Mouse (Mus musculus) 3T3-L1 (cell line): ENCODE data around the gene Sh3glb2.

Experiments used
- DNase-seq: peaks from one replicate; pipeline ENCODE4 v3.0.0-alpha.2; 2015; ENCODE audit warnings: low read depth, low spot score

Gene Sh3glb2

GRCm38 (mm10) chr2:30380564-30381376 is 21.6 kb upstream of the Sh3glb2 start:
- no peak for DNase-seq

- no peak for DNase-seq
Observed at GRCm38 (mm10) chr2:30379307-30379706, 20.2 kb upstream of the Sh3glb2 start.

DNA sequence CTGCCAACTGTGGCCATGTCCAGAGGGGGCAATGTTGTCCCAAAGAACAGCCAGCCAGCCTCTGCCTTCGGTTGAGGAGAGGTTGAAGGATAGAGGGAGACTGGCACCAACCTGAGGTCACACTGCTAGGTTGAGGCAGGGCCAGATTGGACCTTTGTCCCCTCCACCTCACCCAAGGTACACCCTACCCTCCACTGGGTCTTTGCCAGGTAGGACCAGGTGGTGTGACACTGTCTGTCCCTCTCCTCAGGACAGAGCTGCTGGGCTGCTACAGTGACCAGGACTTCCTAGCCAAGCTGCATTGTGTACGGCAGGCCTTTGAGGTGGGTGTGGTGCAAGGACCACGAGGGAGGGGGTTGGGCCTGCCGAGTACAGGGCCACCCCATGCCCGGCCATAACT is 18.6 kb upstream of the Sh3glb2 start:
- DNase-seq: no peak

GRCm38 (mm10) chr2:30375893-30376292 is 16.8 kb upstream of the Sh3glb2 start:
- no peak for DNase-seq

- DNase-seq: no peak
Observed at GRCm38 (mm10) chr2:30372726-30373125, 13.6 kb upstream of the Sh3glb2 start.

- no peak for DNase-seq
Observed at GRCm38 (mm10) chr2:30371544-30371943, 12.4 kb upstream of the Sh3glb2 start.

DNA sequence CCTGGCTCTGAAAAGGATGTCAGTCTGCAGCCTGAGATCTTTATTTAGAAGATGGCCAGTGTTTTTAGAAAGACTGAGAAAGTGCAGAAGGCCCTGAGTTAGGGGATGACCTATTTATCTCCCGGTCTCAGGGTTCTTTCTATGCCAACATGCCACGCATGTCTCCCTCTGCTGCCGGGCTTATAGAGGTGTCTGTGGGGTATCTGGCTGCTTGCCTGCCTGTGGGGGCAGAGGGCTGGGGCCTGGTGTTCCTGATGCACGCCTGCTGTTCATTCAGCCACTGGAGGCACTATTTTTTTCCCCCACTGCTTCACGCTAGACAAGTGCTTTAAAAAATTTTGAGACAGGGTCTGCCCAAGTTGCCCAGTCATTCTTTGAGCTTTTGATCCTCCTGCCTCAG is 7.1 kb upstream of the Sh3glb2 start:
- no peak for DNase-seq

GRCm38 (mm10) chr2:30365281-30366069 is 6.3 kb upstream of the Sh3glb2 start:
- no peak for DNase-seq

DNA sequence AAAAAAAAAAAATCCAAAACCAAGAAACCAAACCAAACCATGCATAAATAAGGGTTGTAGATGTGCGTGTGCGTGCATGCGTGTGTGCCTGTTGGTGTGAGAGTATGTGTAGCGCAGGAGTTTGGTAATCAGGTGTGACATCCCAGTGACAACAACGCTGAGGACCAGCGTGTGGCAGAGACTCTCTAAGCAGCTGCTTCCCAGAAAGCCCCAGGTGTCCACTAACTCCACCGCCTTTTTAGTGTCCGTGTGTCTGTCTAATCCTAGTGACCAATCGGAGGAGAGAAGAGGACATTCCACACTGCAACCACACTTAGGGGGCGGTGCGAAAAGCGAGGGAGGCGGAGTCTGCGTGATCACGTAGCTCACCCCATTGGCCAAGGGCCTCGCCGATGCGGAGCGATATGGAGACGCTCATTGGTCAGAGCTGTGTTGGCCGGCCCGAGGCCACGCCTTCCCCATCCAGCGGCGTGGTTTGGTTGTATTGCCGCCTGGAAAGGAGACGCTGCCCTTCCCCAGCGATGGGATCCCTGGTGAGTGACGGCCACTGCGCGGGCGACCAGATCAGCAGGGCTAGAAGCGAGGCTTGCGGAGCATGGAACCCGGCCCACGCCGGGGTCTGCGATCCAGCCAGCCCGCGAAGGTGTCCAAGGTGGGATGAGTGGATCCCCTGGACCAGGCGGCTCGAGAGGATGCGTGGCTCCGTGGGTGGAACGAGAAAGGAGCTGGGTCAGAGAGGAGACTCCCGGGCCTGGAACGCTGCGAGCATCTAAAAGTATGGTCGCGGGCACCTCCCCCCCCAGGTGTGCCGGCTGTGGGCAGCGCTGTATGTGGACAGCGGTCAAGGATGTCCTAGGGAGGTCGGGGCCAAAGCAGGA is 4.9 kb upstream of the Sh3glb2 start, which contains the start of gene Miga2:
TSS of gene Miga2 (plus strand) at position 461 of the 878 bp plus-strand sequence.
- DNase-seq: peak; percentile 99

GRCm38 (mm10) chr2:30362865-30363264 is 3.7 kb upstream of the Sh3glb2 start:
- peak; percentile 27 for DNase-seq

DNA sequence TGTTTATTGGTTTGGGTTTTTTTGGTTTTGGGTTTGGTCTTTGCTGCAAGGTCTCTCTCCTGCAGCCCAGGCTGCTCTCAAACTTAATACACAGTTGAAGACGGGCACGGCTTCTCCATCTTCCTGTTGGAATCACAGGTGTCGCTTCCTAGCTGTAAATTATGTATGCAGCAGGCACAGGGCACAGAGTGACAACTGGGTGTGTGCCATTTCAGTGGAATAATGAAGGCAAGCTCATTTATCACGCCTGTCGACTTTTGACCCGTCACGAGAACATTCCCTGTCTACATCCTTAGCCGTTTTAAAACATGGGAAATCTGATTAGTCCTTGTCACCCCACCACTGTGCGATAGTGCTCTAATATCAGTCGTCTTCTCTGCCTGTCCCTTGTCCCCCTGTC is 1.5 kb upstream of the Sh3glb2 start:
- DNase-seq: no peak

- peak; percentile 22 for DNase-seq
Observed at GRCm38 (mm10) chr2:30357552-30358510, 1.3 kb downstream of the Sh3glb2 start.

- DNase-seq: no peak
Observed at GRCm38 (mm10) chr2:30356906-30357305, 2.2 kb downstream of the Sh3glb2 start.

GRCm38 (mm10) chr2:30356266-30356665 is 2.9 kb downstream of the Sh3glb2 start:
- peak; percentile 50 for DNase-seq

DNA sequence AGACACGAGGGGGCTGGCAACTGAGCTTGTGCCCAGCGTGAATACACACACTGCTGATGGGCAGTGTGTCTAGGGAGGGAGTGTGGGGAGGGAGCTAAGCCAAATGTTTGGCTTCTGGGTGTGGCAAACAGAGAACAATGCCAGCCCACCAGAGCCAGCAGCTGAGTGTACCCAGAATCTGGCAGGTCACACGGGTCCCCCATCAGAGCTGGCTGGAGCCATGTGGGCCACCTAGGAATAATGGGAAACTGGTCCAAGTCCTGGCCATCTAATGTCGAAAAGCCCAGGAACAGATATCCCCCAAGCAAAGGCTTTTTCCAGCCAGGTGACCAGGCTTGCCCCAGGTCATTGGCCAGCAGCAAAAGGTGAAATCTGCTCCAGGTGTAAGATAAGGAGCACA is 3.3 kb downstream of the Sh3glb2 start:
- no peak for DNase-seq

GRCm38 (mm10) chr2:30351149-30351548 is 8.0 kb downstream of the Sh3glb2 start:
- peak; percentile 97 for DNase-seq

DNA sequence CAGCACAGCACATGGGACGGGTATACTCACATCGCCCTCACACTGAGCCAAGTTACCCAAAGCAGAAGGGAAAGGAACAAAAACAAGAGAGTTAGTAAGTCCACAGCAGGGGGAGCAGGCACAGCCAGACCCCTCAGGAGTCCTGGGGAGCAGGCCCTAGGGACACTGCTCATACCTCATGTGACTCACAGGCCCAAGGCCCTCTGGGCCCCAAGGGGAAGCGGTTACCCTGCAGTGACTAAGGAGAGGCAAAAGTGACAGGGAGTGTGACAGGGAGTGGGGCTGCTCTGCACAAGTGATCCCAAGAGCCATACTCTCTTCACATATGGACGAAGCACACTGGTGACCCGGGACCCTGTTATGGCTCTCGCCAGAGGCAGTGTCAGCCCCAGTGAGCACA is 9.9 kb downstream of the Sh3glb2 start:
- DNase-seq: no peak

DNA sequence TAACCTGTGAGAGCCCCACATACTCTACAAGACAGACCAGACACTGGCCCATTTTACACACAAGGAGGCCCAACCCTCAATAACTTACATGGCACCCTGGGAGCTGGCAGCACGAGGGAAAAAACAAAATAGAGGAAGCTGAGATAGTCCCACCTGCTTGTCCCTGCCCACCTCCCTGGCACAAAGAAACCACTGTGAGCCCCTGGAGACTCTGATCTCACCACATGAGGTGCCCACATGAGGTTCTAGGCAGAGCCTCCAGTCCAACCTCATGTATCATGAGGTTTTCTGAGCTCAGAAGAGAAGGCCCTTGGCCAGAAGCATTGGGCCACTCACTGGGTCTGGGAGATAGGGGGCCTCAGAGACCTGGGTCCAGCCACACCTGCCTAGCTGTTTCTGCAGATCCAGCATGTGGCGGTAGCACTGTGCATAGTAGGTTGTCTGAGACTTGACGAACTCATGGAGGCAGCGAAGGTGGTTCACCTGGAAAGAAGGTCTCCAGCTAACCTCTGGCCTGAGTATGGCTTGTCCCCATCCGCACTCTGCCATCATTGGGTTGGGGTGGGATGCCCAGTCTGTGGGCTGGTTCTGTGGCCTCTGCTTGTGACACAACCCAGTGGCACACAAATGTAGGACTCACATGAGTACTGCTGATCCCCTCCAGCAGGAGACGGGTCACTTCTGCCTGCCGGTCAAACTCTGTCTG is 13.0 kb downstream of the Sh3glb2 start:
- DNase-seq: no peak

DNA sequence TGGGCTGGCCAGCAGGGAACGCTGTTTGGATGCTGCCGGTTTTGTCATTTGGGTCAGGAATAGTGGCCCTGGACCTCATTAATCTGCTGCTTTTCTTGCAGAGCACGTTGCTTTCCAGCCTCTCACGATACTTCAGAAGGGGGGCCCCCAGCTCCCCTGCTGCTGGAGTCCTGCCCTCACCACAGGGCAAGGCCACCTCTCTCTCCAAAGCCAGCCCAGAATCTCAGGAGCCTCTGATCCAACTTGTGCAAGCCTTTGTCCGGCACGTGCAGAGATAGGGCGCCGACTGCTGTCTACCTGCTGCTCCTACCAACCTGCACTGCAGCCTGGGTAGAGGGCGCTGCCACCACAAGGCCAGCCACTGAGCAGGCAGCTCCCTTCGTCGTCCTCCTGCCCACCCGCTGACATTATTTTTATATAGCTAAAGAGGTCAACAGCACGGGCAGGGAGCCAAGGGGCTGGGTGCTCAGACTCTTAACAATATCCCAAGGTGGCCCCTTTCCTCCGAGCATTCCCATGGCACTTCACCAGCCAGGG is 15.5 kb downstream of the Sh3glb2 start:
- DNase-seq: no peak

DNA sequence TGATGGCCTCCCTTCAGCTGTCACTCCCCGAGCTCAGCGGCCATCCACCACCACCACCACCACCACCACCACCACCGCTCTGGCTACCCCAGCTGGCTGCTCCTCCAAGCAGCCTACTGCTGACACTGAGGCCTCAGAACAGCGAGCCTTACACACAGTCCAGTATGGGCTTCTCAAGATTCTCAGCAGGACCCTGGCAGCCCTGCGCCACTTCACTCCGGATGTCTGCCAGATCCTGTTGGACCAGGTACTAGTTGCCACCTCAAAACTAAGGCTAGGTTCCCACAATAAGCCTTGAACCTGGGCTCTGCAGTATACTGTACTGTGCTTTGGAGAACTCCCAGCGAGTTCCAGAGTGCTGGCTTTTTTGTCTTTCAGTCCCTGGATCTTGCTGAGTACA is 16.6 kb downstream of the Sh3glb2 start:
- DNase-seq: no peak
